Mouse (Mus musculus) ES-E14 (cell line): ENCODE measurements around the gene Gm1673.

Source experiments
- CHD2 ChIP-seq: IDR thresholded peaks from 2 replicates; pipeline ENCODE4 v1.6.1; 2014; ENCODE audit warnings: mild to moderate bottlenecking, low read depth, low read length, inconsistent platforms
- HCFC1 ChIP-seq: IDR thresholded peaks from 2 replicates; pipeline ENCODE4 v1.6.1; 2012; ENCODE audit warnings: low read length, inconsistent platforms, borderline replicate concordance; ENCODE audit not compliant: insufficient read depth
- MAFK ChIP-seq: IDR thresholded peaks from 2 replicates; pipeline ENCODE4 v1.6.1; 2014; ENCODE audit warnings: mild to moderate bottlenecking, low read depth, low read length, inconsistent platforms; ENCODE audit not compliant: insufficient read depth
- ZC3H11A ChIP-seq: IDR thresholded peaks from 2 replicates; pipeline ENCODE4 v1.6.1; 2012; ENCODE audit warnings: low read depth, mild to moderate bottlenecking, inconsistent platforms, low read length, borderline replicate concordance
- ZNF384 ChIP-seq: IDR thresholded peaks from 2 replicates; pipeline ENCODE4 v1.6.1; 2012; ENCODE audit warnings: low read depth, low read length, inconsistent platforms

GRCm38 (mm10) chr5:33938448-33938847 is 44.8 kb upstream of the Gm1673 start:
- TF ChIP-seq CHD2: no peak
- TF ChIP-seq HCFC1: no peak
- no peak for TF ChIP-seq MAFK
- TF ChIP-seq ZNF384: no peak
- TF ChIP-seq ZC3H11A: no peak
